Mouse (Mus musculus) ES-Bruce4 (cell line): ENCODE results near the gene Ap3m1.

Source experiments
- CTCF ChIP-seq: IDR thresholded peaks from one replicate; pipeline ENCODE4 v1.8.1; 2011; ENCODE audit warnings: low read depth, low read length
- EP300 ChIP-seq: IDR thresholded peaks from 2 replicates; pipeline ENCODE4 v1.6.1; 2011; ENCODE audit warnings: low read depth, low read length; ENCODE audit not compliant: insufficient read depth
- POLR2A ChIP-seq: IDR thresholded peaks from one replicate; pipeline ENCODE4 v1.8.1; 2011; ENCODE audit warnings: low read length; ENCODE audit not compliant: insufficient read depth

DNA sequence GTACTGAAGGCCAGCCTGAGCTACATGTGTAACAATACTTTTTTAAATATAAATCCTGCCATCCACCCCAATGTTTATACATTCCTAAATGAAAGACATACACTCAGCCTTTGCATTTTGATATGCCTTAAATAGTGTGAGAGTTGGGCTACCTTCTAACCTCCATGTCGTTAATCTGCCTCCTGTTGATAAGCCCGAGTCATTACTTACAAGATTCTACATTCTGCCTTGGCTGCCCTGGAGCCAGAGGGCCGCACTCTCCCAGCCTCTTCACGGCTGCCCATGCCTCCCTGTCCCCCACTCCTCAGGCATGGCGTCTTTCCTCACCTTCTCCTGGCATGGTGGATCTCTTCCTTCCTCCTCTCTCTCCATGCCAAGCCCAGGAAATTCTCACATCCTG, 55.9 kb downstream of the Ap3m1 start:
- TF ChIP-seq POLR2A (no peak), CTCF (no peak), EP300 (no peak)
